Mouse (Mus musculus) liver (tissue): ENCODE data around the gene Rab27a.
"Not testable (repeated sequence)": the region's sequence is repeated elsewhere in the genome, so short reads cannot be mapped to it uniquely, and the experiment has no call there.

Experiments
- DNase-seq: peaks from one replicate; pipeline ENCODE4 v3.0.0-alpha.2; 2020; ENCODE audit warnings: mixed read lengths

Rab27a gene

GRCm38 (mm10) chr9:73047906-73048305 lies 3.3 kb downstream of the Rab27a start:
- no peak for DNase-seq

GRCm38 (mm10) chr9:73048927-73049326 lies 4.3 kb downstream of the Rab27a start:
- no peak for DNase-seq

GRCm38 (mm10) chr9:73049833-73050232 lies 5.2 kb downstream of the Rab27a start:
- DNase-seq, result no peak

GRCm38 (mm10) chr9:73050606-73051005 lies 6.0 kb downstream of the Rab27a start:
- DNase-seq, result no peak

- DNase-seq, result no peak
Observed at GRCm38 (mm10) chr9:73055441-73055911, 10.8 kb downstream of the Rab27a start.

GRCm38 (mm10) chr9:73059224-73059623 lies 14.6 kb downstream of the Rab27a start:
- DNase-seq, result no peak

- no peak for DNase-seq
Observed at GRCm38 (mm10) chr9:73063621-73064290, 19.1 kb downstream of the Rab27a start.

GRCm38 (mm10) chr9:73067086-73067485 lies 22.4 kb downstream of the Rab27a start:
- peak; percentile 44 for DNase-seq

GRCm38 (mm10) chr9:73068230-73068679 lies 23.6 kb downstream of the Rab27a start:
- DNase-seq, result peak; percentile 8

- no peak for DNase-seq
Observed at GRCm38 (mm10) chr9:73068688-73069087, 24.0 kb downstream of the Rab27a start.

GRCm38 (mm10) chr9:73070971-73071659 lies 26.5 kb downstream of the Rab27a start:
- DNase-seq, result no peak

GRCm38 (mm10) chr9:73072426-73072825 lies 27.8 kb downstream of the Rab27a start:
- DNase-seq, result no peak

GRCm38 (mm10) chr9:73073169-73073568 lies 28.5 kb downstream of the Rab27a start:
- no peak for DNase-seq

- not testable (repeated sequence) for DNase-seq
Observed at GRCm38 (mm10) chr9:73079349-73079748, 34.7 kb downstream of the Rab27a start.

GRCm38 (mm10) chr9:73079801-73080325 lies 35.2 kb downstream of the Rab27a start:
- DNase-seq, result no peak

GRCm38 (mm10) chr9:73082291-73083000 lies 37.8 kb downstream of the Rab27a start:
- DNase-seq, result no peak

GRCm38 (mm10) chr9:73083956-73084355 lies 39.3 kb downstream of the Rab27a start:
- no peak for DNase-seq

- no peak for DNase-seq
Observed at GRCm38 (mm10) chr9:73085845-73086244, 41.2 kb downstream of the Rab27a start.

GRCm38 (mm10) chr9:73087121-73087520 lies 42.5 kb downstream of the Rab27a start:
- no peak for DNase-seq

- DNase-seq, result no peak
Observed at GRCm38 (mm10) chr9:73087581-73087980, 42.9 kb downstream of the Rab27a start.

- DNase-seq, result no peak
Observed at GRCm38 (mm10) chr9:73089222-73089920, 44.7 kb downstream of the Rab27a start.

GRCm38 (mm10) chr9:73090121-73090520 lies 45.5 kb downstream of the Rab27a start:
- no peak for DNase-seq

GRCm38 (mm10) chr9:73091747-73092146 lies 47.1 kb downstream of the Rab27a start:
- no peak for DNase-seq
